Mouse (Mus musculus): ENCODE measurements around the gene Phc2.
"Not testable (repeated sequence)": the region's sequence is repeated elsewhere in the genome, so short reads cannot be mapped to it uniquely, and the experiment has no call there.

Gene Phc2

GRCm38 (mm10) chr4:128654505-128655381, at the start of gene Phc2:
Phc2 (plus strand) TSS chr4:128654702.
- peak; percentile 97 for DNase-seq (ENCODE audit: low spot score in 2 of 2)

- DNase-seq (ENCODE audit: low spot score in 2 of 2), result no peak
These were observed 47.9 kb upstream of the Phc2 start for GRCm38 (mm10) chr4:128606586-128606985.

GRCm38 (mm10) chr4:128607661-128608060, 46.8 kb upstream of the Phc2 start:
- no peak for DNase-seq (ENCODE audit: low spot score in 2 of 2)

- no peak for DNase-seq (ENCODE audit: low spot score in 2 of 2)
These were observed 45.1 kb upstream of the Phc2 start for GRCm38 (mm10) chr4:128609276-128609924.

- DNase-seq (ENCODE audit: low spot score in 2 of 2), result peak; percentile 96 to 98
These were observed 44.5 kb upstream of the Phc2 start, which contains the start of gene Zscan20 for GRCm38 (mm10) chr4:128609925-128610402. Zscan20 (minus strand) TSS chr4:128610098.

- DNase-seq (ENCODE audit: low spot score in 2 of 2), result peak in 1 of 2 experiments; percentile 26
These were observed 43.8 kb upstream of the Phc2 start for GRCm38 (mm10) chr4:128610706-128611105.

- not testable (repeated sequence) for DNase-seq (ENCODE audit: low spot score in 2 of 2)
These were observed 42.8 kb upstream of the Phc2 start for GRCm38 (mm10) chr4:128611726-128612125.

GRCm38 (mm10) chr4:128613326-128613725, 41.2 kb upstream of the Phc2 start:
- DNase-seq (ENCODE audit: low spot score in 2 of 2), result peak in 1 of 2 experiments; percentile 43

- DNase-seq (ENCODE audit: low spot score in 2 of 2), result no peak
These were observed 38.7 kb upstream of the Phc2 start for GRCm38 (mm10) chr4:128615761-128616160.

GRCm38 (mm10) chr4:128617363-128618120, 37.0 kb upstream of the Phc2 start:
- DNase-seq (ENCODE audit: low spot score in 2 of 2), result no peak

GRCm38 (mm10) chr4:128618246-128618911, 36.1 kb upstream of the Phc2 start, which contains the start of gene Tlr12:
Tlr12 (minus strand) TSS chr4:128618619.
- no peak for DNase-seq (ENCODE audit: low spot score in 2 of 2)

- no peak for DNase-seq (ENCODE audit: low spot score in 2 of 2)
These were observed 35.5 kb upstream of the Phc2 start for GRCm38 (mm10) chr4:128618963-128619362.

GRCm38 (mm10) chr4:128620572-128620971, 33.9 kb upstream of the Phc2 start:
- no peak for DNase-seq (ENCODE audit: low spot score in 2 of 2)

- no peak for DNase-seq (ENCODE audit: low spot score in 2 of 2)
These were observed 33.4 kb upstream of the Phc2 start for GRCm38 (mm10) chr4:128621109-128621508.

GRCm38 (mm10) chr4:128635451-128635850, 19.1 kb upstream of the Phc2 start:
- no peak for DNase-seq (ENCODE audit: low spot score in 2 of 2)

GRCm38 (mm10) chr4:128635894-128636585, 18.5 kb upstream of the Phc2 start:
- no peak for DNase-seq (ENCODE audit: low spot score in 2 of 2)

GRCm38 (mm10) chr4:128637250-128637649, 17.3 kb upstream of the Phc2 start:
- no peak for DNase-seq (ENCODE audit: low spot score in 2 of 2)

- DNase-seq (ENCODE audit: low spot score in 2 of 2), result no peak
These were observed 16.1 kb upstream of the Phc2 start for GRCm38 (mm10) chr4:128638265-128638923.

- no peak for DNase-seq (ENCODE audit: low spot score in 2 of 2)
These were observed 12.5 kb upstream of the Phc2 start for GRCm38 (mm10) chr4:128641766-128642717.

All from frontal cortex, postnatal 10 days (tissue).